Mouse (Mus musculus): ENCODE data around the gene BC030870.

- TF ChIP-seq POLR2A (IDR thresholded peaks at IDR 0.05; ENCODE audit: insufficient read depth, low read depth, low read length) (no peak), CTCF (IDR thresholded peaks at IDR 0.05) (no peak), EP300 (IDR thresholded peaks at IDR 0.05; ENCODE audit: insufficient read depth, low read depth, low read length) (no peak)
Measured at GRCm38 (mm10) chr8:65053554-65053953, 75.8 kb downstream of the BC030870 start.

Data from heart, adult 2 months (tissue).